Mouse (Mus musculus) lung, postnatal 25 days (tissue): ENCODE data around the gene Gm18336.
"Not testable (repeated sequence)": the region's sequence is repeated elsewhere in the genome, so short reads cannot be mapped to it uniquely, and the experiment has no call there.

Experiments used
- DNase-seq: peaks from one replicate; pipeline ENCODE4 v3.0.0; 2022; ENCODE audit warnings: low spot score

Gm18336 gene

GRCm38 (mm10) chrX:73398636-73399035 is at the start of gene Gm18336:
TSS of gene Gm18336 (minus strand) at chrX:73398736.
- DNase-seq, result not testable (repeated sequence)

- no peak for DNase-seq
Measured at GRCm38 (mm10) chrX:73441428-73441827, 42.9 kb upstream of the Gm18336 start.

DNA sequence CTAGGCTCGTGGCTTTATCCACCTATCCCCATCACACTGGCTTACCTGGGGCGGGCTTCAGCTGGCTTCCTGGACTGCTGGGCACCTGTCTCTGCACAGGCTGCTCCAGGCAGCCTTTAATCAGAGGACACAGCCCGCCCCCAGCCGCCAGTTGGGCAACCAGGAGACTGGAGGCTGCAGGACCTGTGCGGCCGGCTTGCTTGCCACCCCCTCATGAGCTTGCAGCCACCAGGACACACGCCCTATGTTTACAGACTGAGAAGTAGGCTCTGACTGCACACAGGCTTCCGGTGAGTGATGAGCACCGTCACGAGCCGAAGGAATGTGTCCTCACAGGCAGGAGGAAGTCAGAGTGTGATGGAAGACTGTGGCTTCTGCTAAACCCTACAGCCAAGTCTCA is 36.7 kb upstream of the Gm18336 start, which contains the start of gene Trex2:
Gene Trex2, minus strand, starts transcription at position 93 of the 400 bp plus-strand sequence.
- DNase-seq, result no peak

DNA sequence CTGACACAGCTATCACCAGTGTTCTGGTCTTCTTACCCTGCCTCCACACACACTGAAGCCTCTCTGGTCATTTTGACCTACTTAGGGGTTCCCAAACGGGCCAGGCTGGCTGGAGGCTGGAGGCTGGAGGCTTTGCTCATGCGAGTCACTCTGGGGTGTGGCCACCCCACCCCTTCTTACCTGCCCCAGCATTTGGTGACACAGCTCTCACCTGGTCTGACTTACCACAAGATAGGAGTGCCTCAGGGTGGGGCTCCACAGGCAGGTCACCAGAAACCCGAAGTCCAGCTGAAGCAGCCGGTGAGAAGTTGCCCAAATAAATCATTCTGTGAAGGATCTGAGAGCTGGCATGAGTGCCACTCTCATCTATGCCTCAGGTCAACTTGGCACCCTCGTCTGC is 34.3 kb upstream of the Gm18336 start:
- no peak for DNase-seq

GRCm38 (mm10) chrX:73430036-73430435 is 31.5 kb upstream of the Gm18336 start:
- no peak for DNase-seq

DNA sequence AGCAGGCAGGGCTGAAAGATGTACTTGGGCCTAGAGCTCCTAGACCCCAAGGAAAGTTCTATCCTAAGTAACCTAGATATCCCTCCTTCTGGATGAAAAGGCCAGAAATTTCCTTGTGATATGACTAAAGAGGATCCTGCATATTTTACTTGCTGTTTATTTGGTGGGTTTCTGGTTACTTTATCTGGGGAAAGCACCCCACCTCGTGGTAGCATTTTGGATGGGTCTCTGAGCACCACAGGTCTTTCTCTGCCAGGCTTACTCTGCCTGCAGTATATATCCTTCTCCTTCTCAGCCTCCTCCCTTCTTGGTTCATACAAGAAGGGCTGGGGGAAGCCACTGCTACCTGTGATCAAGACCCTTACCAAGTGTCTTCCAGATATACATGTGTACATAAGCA is 14.2 kb upstream of the Gm18336 start:
- DNase-seq, result no peak

DNA sequence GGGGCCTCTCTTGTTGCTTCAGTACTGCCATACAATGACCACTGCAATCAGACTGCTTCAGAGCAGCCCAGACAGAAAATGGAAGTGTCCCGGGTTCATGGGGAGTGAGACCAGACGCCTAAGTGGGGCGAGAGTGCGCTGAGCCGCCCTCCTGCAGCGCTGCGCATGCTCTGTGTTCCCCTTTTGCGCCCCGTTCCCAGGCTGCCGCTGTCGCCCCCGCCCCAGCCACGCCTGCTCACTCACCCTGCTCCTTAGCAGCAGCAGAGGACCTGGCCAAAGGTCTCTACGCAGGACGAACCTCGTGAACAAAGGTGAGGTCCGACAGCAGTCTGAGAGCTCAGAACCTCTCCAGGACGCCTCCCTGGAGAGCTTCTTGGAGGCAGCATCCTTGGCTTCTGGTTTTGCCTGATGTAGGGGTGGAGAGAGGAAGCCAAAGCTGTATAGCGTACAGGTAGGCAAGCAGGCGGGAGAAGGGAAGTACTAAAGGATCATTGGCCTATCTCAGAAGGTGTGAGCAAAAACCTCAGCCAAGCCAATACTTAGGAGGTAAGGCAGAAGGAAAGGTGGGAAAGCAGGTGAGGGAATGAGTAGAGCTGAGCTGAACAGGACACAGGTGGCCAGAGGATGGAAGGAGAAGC is 12.5 kb upstream of the Gm18336 start, which contains the start of gene Zfp92:
Gene Zfp92, plus strand, starts transcription at position 217 of the 638 bp plus-strand sequence.
- no peak for DNase-seq

GRCm38 (mm10) chrX:73401616-73402015 is 3.1 kb upstream of the Gm18336 start:
- DNase-seq, result no peak

DNA sequence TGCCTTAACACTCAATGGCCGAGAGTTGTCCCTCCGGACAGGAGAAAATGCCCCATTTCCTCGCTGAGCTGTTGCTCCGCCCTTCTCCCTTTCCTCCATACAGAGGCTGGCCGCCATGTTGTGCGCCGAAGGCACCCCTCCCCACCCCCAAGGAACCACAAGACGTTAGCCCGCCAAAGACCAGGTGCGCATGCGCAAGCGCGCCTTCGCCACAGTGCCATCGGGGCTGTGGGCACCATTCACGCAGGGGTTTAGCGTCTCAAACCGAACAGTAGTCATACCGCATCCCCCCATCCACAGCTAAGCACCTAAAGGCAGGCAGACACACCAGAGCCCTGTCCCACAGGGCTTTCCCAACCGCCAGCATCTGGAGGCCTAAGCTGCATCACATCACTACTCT is 2.4 kb upstream of the Gm18336 start:
- DNase-seq, result no peak

DNA sequence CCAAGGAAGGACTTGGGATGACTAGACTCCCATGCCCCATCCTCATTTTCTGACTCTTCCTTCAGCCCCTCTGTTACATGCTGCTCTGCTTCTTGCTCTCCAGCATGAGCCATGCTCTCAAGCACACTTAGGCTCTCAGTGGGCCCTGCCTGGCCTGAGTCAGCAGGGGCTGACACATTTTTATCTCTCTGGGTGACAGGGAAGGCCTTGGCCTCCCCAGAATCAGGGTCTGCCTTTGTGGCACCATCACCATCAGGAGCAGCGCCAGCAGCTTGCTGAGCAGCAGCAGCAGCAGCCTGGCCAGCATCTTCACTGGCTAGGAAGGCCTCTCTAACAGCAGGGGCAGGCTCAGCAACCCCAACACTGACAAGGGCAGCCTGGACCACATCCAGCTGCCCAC is 2.1 kb downstream of the Gm18336 start:
- no peak for DNase-seq

GRCm38 (mm10) chrX:73391481-73391880 is 7.1 kb downstream of the Gm18336 start:
- no peak for DNase-seq

DNA sequence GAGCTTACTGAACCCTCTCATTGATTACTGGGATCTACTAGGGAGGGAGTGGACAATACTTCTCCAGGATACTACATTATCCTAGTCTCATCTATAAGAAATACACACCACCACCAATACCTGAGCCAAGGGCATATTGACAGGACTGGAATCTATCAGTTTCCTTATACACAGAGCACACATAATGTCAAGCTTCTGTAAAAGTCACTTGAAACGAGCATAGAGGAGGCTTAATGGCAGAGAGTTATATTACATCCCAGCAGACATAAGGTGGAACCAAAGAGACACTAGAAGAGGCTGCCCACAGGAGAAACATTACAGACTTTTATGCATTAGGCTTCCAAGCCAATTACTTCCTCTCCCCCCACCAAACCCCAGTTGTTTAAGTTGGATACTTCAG is 13.6 kb downstream of the Gm18336 start:
- no peak for DNase-seq

GRCm38 (mm10) chrX:73384419-73384818 is 14.1 kb downstream of the Gm18336 start:
- DNase-seq, result no peak

- no peak for DNase-seq
Measured at GRCm38 (mm10) chrX:73363291-73363690, 35.2 kb downstream of the Gm18336 start.

GRCm38 (mm10) chrX:73356719-73357118 is 41.8 kb downstream of the Gm18336 start:
- DNase-seq, result no peak

DNA sequence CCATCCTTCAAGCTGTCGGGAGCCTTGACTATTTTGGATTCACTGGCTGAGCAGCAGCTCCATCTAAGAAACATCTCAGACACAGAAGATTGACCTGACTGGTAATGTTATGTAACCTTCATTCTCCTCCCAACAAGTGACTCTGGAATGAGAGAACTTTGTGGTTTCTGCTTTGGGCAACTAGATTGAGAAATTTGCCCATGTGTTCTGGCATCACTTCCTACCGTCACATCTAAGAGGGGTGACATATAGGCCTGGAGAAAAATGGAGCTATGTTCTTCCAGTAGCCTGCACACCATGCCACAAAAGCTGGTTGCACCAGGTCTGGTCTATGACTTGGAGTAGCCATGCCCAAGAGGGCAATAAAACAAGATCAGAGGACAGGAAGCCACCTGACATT is 42.4 kb downstream of the Gm18336 start:
- DNase-seq, result no peak
